Mouse (Mus musculus): Measurements from ENCODE around the gene Hspa12b. TPM values are rescaled to one million over a fixed set of nuclear protein-coding genes. Genes with fewer than 3 reads are reported as not detected.

The Hspa12b gene
- total RNA-seq, 4 experiments from 2014 or later, result 21.5 to 33.7 (median 31.0) TPM

- no peak for DNase-seq (ENCODE audit: low spot score)
Observed at GRCm38 (mm10) chr2:131129836-131130235, 2.8 kb downstream of the Hspa12b start.

- no peak for DNase-seq (ENCODE audit: low spot score)
Observed at GRCm38 (mm10) chr2:131130849-131131248, 3.8 kb downstream of the Hspa12b start.

- DNase-seq (ENCODE audit: low spot score), result no peak
Observed at GRCm38 (mm10) chr2:131132111-131132888, 5.2 kb downstream of the Hspa12b start.

GRCm38 (mm10) chr2:131132930-131133547 lies 6.0 kb downstream of the Hspa12b start, which contains the start of gene Gm11037:
Gene Gm11037 (plus strand): TSS chr2:131133497.
- no peak for DNase-seq (ENCODE audit: low spot score)

GRCm38 (mm10) chr2:131134381-131134780 lies 7.3 kb downstream of the Hspa12b start:
- peak; percentile 84 for DNase-seq (ENCODE audit: low spot score)

GRCm38 (mm10) chr2:131134826-131135400 lies 7.8 kb downstream of the Hspa12b start:
- peak; percentile 9 for DNase-seq (ENCODE audit: low spot score)

- peak; percentile 1 for DNase-seq (ENCODE audit: low spot score)
Observed at GRCm38 (mm10) chr2:131135521-131136139, 8.6 kb downstream of the Hspa12b start.

GRCm38 (mm10) chr2:131138296-131138695 lies 11.2 kb downstream of the Hspa12b start:
- DNase-seq (ENCODE audit: low spot score), result no peak

- DNase-seq (ENCODE audit: low spot score), result no peak
Observed at GRCm38 (mm10) chr2:131138760-131139159, 11.7 kb downstream of the Hspa12b start.

GRCm38 (mm10) chr2:131139287-131139686 lies 12.2 kb downstream of the Hspa12b start:
- DNase-seq (ENCODE audit: low spot score), result no peak

GRCm38 (mm10) chr2:131139886-131140532 lies 12.9 kb downstream of the Hspa12b start:
- peak; percentile 81 for DNase-seq (ENCODE audit: low spot score)

GRCm38 (mm10) chr2:131140533-131140905 lies 13.4 kb downstream of the Hspa12b start:
- no peak for DNase-seq (ENCODE audit: low spot score)

GRCm38 (mm10) chr2:131141336-131141986 lies 14.4 kb downstream of the Hspa12b start:
- no peak for DNase-seq (ENCODE audit: low spot score)

GRCm38 (mm10) chr2:131142592-131142991 lies 15.5 kb downstream of the Hspa12b start:
- peak; percentile 83 for DNase-seq (ENCODE audit: low spot score)

GRCm38 (mm10) chr2:131143007-131143780 lies 16.1 kb downstream of the Hspa12b start:
- no peak for DNase-seq (ENCODE audit: low spot score)

- no peak for DNase-seq (ENCODE audit: low spot score)
Observed at GRCm38 (mm10) chr2:131145121-131145520, 18.0 kb downstream of the Hspa12b start.

GRCm38 (mm10) chr2:131145536-131145935 lies 18.5 kb downstream of the Hspa12b start:
- no peak for DNase-seq (ENCODE audit: low spot score)

- no peak for DNase-seq (ENCODE audit: low spot score)
Observed at GRCm38 (mm10) chr2:131146193-131147042, 19.3 kb downstream of the Hspa12b start.

GRCm38 (mm10) chr2:131147043-131147365 lies 19.9 kb downstream of the Hspa12b start:
- no peak for DNase-seq (ENCODE audit: low spot score)

Measured in heart, adult 8-10 months (tissue).